Mouse (Mus musculus): ENCODE measurements around the gene Cep41.

Cep41 gene

GRCm38 (mm10) chr6:30693350-30693991 is at the start of gene Cep41:
Cep41 (minus strand) TSS chr6:30693749.
- DNase-seq (ENCODE audit: low spot score): peak; percentile 97

- DNase-seq (ENCODE audit: low spot score): peak; percentile 53
These were observed 45.7 kb upstream of the Cep41 start for GRCm38 (mm10) chr6:30739177-30739747.

- DNase-seq (ENCODE audit: low spot score): no peak
These were observed 45.0 kb upstream of the Cep41 start for GRCm38 (mm10) chr6:30738464-30739006.

- DNase-seq (ENCODE audit: low spot score): peak; percentile 82
These were observed 44.3 kb upstream of the Cep41 start for GRCm38 (mm10) chr6:30737548-30738463.

GRCm38 (mm10) chr6:30736864-30737547 is 43.5 kb upstream of the Cep41 start:
- DNase-seq (ENCODE audit: low spot score): peak; percentile 84

GRCm38 (mm10) chr6:30736372-30736762 is 42.8 kb upstream of the Cep41 start:
- DNase-seq (ENCODE audit: low spot score): no peak

- DNase-seq (ENCODE audit: low spot score): no peak
These were observed 42.3 kb upstream of the Cep41 start for GRCm38 (mm10) chr6:30735728-30736371.

GRCm38 (mm10) chr6:30734988-30735727 is 41.6 kb upstream of the Cep41 start:
- no peak for DNase-seq (ENCODE audit: low spot score)

- DNase-seq (ENCODE audit: low spot score): no peak
These were observed 40.9 kb upstream of the Cep41 start for GRCm38 (mm10) chr6:30734465-30734864.

- no peak for DNase-seq (ENCODE audit: low spot score)
These were observed 39.1 kb upstream of the Cep41 start for GRCm38 (mm10) chr6:30732571-30733130.

- peak; percentile 54 for DNase-seq (ENCODE audit: low spot score)
These were observed 36.9 kb upstream of the Cep41 start for GRCm38 (mm10) chr6:30730301-30730971.

- DNase-seq (ENCODE audit: low spot score): no peak
These were observed 29.8 kb upstream of the Cep41 start, which contains the start of gene Mest for GRCm38 (mm10) chr6:30723331-30723730. Mest (plus strand) TSS chr6:30723547.

GRCm38 (mm10) chr6:30722385-30723164 is 29.0 kb upstream of the Cep41 start:
- DNase-seq (ENCODE audit: low spot score): no peak

GRCm38 (mm10) chr6:30716796-30717195 is 23.2 kb upstream of the Cep41 start:
- peak; percentile 34 for DNase-seq (ENCODE audit: low spot score)

GRCm38 (mm10) chr6:30714891-30715471 is 21.4 kb upstream of the Cep41 start:
- no peak for DNase-seq (ENCODE audit: low spot score)

- no peak for DNase-seq (ENCODE audit: low spot score)
These were observed 20.3 kb upstream of the Cep41 start for GRCm38 (mm10) chr6:30713896-30714295.

- no peak for DNase-seq (ENCODE audit: low spot score)
These were observed 19.9 kb upstream of the Cep41 start for GRCm38 (mm10) chr6:30713455-30713854.

GRCm38 (mm10) chr6:30712484-30712883 is 18.9 kb upstream of the Cep41 start:
- DNase-seq (ENCODE audit: low spot score): no peak

- DNase-seq (ENCODE audit: low spot score): no peak
These were observed 17.8 kb upstream of the Cep41 start for GRCm38 (mm10) chr6:30711365-30711763.
